Mouse (Mus musculus): ENCODE measurements around the gene Tmem163. TPM values are rescaled to one million over a fixed set of nuclear protein-coding genes. Genes with fewer than 3 reads are reported as not detected.

Gene Tmem163
- total RNA-seq, 1 experiment from 2014 or later = 0.59 TPM

DNA sequence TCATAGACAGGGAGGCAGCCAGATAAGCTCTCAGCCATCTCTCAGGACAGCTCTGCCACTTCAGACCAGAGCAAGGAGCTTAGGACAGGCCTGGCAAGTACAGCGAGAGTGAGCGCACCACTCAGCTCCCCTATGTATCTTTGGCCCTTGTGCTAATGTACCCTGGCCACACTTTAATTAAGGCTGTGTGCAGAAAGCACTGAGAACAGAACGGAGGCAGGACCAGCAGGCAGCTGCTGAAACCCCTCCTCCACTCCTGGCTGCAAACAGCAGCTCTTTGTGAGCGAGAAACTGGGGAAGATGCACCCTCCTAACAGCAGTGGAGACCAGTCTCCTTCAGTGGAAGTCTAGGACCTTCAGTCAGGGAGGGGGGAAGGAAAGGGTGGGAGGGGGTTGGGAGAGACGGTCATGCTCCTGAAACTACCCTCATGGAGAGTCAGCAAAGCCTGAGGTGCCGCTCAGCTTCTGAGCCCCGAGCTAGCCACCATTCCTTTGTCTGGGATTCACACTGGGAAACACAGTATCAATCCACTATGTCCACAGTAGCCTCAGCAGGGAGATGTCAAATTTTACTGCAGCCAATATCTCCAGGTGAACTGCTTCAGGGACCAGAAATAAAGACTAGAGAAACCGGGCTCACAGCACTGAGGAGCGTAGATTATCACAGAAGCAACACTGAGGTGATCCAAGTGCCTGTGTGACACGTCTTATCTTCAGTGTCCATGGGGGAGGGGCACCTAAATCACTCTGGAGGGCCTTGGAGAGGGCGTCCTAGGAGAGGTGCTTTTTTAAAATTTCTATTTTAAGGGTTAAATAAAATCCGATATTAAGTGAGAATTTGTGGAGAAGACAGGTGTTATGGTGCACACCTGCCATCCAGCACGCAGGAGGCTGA lies 18.0 kb downstream of the Tmem163 start:
- ATAC-seq (replicated peaks; ENCODE audit: low read depth, poor library complexity, severe bottlenecking) = no peak

DNA sequence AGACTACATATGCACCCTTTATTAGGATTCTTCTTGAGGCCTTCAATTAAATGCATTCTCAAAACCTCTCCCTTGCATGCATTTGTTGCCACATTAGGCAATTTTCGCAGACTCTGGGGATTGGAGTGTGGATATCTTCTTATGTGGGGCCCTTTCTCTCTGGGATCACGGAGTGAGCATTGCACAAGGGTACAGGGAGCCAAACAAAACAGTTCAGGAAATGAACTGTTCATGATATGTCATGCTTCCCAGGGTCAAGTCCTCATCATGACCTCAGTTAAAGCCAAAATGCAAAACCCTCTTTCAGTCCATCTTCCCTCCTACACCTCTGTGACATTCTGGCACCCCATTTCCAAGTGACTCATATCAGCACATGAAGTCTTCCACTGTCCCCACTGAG lies 27.8 kb downstream of the Tmem163 start:
- no peak for ATAC-seq (replicated peaks; ENCODE audit: low read depth, poor library complexity, severe bottlenecking)

DNA sequence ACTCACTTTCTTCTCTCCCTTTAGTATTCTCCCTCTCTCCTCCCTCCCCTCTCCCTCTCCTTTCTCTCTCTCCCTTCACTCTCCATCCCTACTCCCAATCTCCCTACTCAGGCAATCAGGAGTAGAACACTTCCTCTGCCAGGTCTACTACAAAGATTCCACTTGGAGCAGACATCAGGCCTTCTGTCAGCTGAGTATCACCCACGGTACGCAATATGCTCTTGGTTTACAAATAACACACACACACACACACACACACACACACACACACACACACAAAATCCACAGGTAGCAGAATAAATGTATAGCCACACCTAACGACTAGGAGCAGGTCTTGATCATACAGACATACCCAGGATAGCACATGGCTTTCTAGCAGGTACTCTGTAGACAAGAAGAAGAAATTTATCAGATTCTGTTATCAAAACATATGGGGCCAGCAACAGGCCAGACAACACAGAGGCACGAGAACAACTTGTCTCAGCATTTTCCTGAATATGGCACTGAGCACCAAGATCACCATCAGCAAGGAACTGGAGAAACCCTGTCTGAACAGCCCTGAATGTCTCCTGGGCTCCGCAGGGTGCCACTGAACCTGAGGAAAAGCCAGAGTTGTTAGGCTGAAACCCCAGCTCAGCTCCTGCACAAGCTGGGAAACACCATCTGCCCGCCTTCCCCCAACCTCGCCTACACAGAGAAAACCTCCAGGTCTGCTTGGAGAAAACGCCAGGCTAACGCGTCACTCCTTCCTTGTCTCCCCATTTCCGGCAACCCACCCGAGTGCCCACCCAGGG lies 36.2 kb downstream of the Tmem163 start:
- ATAC-seq (replicated peaks; ENCODE audit: low read depth, poor library complexity, severe bottlenecking) = no peak

DNA sequence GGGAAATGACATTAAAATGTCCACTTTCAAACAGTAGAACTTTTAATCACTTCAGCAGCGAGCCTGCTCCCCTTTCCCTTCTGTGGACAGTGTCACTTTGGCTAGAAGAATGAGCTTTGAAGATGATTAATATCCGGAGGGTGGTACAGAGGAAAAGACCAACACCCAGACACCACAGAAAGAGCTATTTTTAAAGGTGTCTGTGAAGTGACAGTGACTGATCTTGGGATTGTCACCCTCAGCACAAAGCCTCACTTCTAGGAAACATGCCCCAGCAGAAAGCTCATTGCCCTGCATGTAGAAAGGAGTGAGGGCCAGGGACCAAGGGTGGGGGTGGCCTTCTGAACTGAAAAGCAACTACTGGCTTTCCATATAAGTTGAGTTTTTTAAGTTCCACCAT lies 41.4 kb downstream of the Tmem163 start:
- no peak for ATAC-seq (replicated peaks; ENCODE audit: low read depth, poor library complexity, severe bottlenecking)

DNA sequence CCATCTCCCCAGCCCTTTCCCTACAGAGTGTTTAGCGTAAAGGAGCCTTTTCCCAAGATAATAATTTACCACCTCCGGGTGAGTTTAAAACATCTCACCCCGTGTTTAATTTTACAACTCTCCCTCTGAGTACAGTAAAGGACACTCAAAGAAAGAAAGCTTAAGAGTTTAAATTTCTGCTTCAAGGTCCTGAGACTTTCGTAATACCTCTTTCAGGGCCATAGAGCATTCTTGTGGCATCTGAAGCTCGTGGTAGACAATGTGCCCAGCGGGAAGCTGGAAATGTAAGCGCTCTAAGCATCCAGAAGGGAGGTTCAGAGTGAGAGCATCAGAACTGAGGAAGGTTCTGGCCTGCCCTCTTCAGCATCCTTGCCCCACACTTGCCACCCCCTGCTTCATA lies 52.2 kb downstream of the Tmem163 start:
- no peak for ATAC-seq (replicated peaks; ENCODE audit: low read depth, poor library complexity, severe bottlenecking)

DNA sequence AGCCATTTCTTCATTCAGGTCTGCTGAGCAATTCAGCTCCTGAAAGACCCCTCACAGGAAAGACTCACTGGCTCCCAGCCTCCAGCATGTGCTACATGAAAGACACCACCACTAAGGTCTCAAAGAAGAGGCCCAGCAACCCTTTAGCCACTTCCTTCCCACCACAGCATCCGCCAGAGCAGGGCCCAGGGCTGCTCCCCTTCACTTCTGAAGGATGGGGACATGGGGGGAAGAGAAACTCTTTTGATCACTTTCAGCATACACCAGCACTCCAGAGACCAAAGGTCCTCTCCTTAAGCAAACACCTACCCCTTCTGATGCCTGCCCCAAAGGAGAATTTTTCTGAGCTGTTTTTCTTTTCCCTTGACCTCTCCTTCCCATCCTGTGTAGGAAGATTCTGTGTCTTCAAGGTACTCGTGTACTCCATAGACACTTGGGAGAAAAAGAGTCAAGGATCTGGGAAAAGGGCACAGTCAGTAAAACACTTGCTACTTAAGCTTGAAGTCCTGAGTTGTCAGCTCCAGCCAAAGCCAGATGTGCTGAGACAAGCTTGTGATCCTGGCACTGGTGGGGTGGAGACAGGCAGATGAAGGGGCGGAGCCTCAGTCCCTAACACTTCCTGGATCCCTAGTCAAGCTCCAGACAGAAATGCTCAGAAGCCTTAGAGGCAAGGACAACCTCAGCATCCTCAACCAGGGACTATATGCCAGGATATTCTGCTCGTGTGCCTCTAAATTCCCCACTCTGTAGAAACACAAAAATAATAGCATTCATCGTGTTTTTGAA lies 53.6 kb downstream of the Tmem163 start:
- peak; percentile 96 for ATAC-seq (replicated peaks; ENCODE audit: low read depth, poor library complexity, severe bottlenecking)

DNA sequence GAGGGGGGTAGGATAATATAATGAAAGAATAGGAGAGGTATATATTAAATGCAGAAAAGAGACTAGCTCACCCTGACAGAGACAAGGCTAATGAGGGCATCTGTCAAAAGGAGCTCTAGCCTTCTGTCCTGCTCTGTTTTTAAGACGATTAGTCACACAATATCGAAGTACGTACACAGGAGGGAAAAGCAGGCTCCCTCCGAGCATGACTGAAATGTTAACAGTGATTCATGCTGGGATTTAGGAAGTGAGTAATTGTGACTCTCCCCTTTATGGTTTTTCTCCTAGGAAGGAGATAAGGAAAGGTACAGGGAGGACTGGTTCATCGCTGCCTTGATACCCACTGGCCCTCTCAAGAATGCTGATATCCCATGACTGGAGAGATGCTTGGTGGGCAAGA lies 57.0 kb downstream of the Tmem163 start:
- no peak for ATAC-seq (replicated peaks; ENCODE audit: low read depth, poor library complexity, severe bottlenecking)

DNA sequence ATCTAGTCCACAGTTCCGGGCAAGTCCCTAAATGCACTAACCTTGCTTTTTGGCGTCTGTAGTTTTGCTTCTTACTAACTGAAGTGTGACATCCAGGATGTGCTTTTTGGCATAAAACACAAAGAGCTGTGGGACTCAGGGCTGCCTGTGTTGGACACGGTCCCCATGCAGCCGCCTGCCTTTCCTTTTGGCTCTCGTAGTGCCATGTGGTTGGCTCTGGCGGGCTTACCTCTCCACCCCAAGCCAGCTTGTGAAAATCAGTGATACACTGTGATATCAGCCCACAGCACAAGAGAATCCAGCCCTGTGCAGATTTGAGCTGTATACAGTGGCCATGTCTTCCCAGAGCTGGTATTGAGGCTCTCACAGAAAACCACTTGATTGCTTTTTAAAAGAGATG lies 60.3 kb downstream of the Tmem163 start:
- ATAC-seq (replicated peaks; ENCODE audit: low read depth, poor library complexity, severe bottlenecking) = no peak

DNA sequence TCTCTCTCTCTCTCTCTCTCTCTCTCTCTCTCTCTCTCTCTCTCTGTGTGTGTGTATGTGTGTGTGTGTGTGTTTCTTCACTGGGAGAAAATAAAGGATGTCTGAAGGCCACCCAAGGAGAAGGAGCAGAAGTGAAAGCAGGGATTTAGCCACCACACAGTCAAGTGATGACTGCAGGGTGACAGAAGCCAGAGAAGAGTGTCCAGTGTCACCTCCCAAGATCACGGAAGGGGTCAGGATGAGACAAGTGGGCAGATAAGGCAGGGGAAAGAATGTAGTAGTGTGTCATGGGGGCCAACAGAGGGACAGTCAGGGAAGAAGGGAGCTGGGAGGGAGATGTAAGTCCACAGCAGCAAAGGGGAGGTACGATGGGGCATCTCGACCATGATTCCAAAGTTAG lies 69.0 kb downstream of the Tmem163 start:
- 0 out of 2 replicates have a peak, but pooled peaks have one; percentile 22 for ATAC-seq (replicated peaks; ENCODE audit: low read depth, poor library complexity, severe bottlenecking)

DNA sequence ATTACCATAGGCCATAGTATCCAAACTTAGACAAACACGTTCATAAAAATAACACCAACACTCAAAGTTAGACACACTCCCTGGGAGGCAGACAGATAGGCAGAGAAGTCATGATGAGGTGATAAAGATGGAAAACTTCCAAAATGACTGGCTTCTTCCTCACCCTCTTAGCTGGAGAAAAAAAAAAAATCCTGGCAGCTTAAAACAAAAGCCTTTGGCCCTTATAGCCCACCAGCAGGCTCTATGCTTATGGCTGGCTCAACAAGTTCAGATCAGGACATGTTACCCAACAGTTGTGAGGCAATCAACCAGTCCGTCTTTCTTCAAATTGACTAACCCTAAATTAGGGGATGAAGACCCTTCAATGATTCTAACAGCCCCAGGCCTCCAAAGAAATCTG lies 69.5 kb downstream of the Tmem163 start:
- ATAC-seq (replicated peaks; ENCODE audit: low read depth, poor library complexity, severe bottlenecking) = no peak

DNA sequence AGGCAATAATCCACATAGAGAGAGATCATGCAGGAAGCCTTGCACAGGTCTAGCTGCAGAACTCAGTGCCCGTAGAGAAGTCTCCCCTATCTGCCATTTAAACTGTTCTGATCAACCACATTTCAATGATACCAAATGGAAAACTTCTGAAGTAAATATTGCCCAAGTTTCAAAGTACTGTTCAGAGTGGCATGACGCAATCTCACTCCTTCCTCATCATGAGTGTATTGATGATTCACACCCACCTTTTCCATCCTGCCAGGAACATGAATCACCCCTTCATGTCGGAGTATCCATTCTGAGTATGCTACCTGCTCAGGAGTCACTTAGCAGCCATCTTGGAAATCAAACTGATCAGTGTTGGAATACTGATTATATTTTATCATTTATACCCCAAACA lies 71.0 kb downstream of the Tmem163 start:
- peak; percentile 63 for ATAC-seq (replicated peaks; ENCODE audit: low read depth, poor library complexity, severe bottlenecking)

DNA sequence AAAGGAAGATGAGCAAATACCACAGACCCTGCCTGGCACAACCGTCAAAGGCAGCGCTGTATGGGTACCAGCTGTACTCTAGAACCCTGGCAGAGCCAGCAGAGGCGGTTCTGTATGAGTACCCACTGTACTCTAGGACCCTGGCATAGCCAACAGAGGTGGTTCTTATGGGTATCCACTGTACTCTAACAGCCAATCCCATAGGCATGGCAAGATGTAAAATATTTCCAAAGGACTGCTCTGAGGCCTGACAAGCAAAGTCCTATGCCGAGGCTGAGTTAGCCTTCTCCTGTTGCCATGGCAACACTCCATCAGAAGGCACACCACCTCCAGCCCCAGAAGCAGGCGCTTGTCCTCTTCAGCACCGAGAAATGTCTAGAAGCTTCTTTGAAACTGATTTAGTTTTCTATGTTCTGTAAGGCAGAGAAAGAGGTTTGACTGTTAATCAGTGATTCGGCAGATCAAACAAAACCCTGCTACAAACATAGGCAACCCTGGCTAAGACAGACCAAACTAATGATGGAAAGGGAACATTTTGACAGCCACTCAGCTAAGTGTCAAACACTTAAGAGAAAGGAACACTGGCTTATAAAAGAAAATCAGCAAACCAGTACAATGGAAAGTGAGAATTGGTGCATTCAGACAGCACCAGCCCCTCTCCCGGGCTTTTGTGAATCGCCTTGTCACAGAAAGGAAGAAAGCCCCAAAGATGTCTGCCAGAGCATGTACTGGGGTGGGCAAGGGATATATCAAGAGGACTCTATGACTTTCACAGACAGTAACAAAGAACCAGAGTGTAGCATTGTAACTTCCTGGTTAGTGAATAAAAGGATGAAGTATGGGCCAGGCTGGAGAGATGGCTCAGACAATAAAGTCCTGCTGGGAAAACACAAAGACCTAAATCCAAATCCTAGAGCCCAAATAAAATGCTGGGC lies 75.4 kb downstream of the Tmem163 start:
- no peak for ATAC-seq (replicated peaks; ENCODE audit: low read depth, poor library complexity, severe bottlenecking)

DNA sequence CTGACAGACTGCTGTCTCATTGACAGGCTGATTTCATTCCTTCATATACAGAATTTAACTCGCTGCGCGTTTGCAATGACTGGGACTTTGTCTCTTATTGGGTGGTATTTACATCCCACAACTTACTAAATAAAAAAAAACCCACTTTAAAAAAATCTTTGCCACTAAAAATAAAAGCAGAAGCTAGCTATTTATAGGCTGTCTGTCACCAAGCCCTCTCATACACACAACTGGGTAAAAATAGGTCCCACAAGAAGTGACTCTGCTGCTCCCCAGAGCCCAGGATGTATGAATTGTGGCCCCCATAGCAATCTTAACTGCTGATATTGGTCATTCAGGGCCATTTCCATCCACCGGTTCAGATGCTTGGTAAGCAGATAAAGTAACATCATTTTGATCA lies 83.2 kb downstream of the Tmem163 start:
- ATAC-seq (replicated peaks; ENCODE audit: low read depth, poor library complexity, severe bottlenecking) = 0 out of 2 replicates have a peak, but pooled peaks have one; percentile 42

DNA sequence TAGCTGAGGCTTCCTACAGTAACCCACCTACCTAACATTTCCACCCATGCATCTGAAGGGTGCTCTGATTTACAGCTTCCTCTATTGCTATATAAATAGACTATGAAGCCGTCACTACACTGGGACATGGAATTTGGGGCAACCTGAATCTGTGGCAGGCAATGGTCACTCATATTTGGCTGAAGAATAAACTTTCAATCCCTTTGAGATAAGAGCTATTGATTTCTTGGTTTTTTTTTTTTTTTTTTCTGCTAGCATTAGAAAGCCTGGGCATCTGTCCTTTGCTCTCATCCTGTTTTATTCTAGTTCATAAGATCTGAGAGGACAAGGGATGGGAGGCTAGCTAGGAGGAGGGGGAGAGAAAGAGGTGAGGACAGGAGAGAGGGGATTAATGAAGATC lies 83.6 kb downstream of the Tmem163 start:
- no peak for ATAC-seq (replicated peaks; ENCODE audit: low read depth, poor library complexity, severe bottlenecking)

DNA sequence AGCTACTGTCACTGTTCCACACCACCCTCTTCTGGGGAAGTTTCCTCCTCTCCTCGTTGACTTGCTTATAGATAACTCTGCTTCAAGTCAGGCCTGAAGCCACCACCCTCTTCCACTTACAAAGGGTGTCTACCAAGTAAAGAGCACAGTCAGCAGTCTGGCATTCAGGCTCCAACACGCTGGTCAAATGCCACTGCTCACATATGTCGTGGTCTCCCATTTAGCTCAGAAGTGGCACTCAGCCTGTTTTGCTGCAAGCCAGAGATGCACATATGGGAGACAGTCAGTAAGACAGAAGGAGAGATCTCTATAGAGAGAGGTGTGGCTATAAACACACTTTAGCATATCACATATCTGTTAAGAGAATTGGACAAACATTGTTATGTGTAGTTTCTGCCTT lies 89.8 kb downstream of the Tmem163 start:
- no peak for ATAC-seq (replicated peaks; ENCODE audit: low read depth, poor library complexity, severe bottlenecking)

DNA sequence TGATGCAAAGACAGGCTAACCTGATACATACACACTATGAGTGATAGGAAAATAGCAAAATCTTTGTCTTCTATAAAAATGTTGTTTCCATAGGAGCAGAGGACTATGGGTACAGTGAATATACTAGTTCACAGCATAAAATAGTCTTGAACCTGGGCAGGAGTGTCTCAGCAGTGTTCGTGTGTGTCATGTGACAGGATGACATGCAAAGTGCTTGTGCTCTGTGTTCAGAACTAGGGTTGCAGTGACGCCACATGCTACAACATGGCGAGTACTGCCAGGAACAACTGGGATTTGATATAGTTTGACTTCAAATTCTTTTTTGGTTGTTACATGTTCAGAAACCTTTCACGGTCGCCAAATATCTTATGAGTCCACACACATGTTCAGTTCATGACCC lies 92.3 kb downstream of the Tmem163 start:
- ATAC-seq (replicated peaks; ENCODE audit: low read depth, poor library complexity, severe bottlenecking) = no peak

DNA sequence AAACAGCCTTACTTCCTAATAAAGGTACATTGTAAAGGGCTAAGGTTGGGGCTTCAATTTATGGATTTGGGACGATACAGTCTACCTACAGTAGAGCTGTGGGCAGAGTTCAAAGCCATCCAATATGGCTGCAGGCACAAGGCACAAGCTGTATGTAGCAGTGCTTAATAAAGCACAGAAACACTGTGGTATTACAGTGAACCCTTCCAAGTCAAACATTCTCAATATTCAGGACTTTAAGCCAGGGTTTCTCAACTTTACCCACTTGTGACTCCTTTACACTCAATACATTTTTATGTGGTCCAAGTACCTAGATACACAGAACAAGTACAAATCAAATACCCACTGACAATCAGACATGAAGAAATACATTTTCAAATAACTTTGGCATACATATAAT lies 93.2 kb downstream of the Tmem163 start:
- no peak for ATAC-seq (replicated peaks; ENCODE audit: low read depth, poor library complexity, severe bottlenecking)

DNA sequence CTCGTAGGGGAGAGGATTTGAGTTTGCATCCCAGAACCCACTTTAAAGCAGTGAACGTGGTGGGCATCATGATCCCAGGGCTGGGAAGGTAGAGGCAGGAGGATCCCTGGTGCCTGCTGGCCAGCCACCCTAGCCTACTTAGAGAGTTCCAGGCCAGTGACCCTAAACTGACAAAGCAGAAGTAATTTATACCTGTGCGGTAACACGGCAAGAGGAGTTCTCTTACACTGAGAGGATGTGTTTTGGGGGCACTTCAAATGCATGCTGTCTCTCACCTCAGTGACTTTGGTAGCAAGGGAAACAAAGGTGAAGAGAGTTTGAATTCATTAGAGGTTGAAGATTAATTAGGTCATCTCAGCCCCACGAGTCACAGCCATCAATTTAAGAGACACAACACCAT lies 101.4 kb downstream of the Tmem163 start:
- no peak for ATAC-seq (replicated peaks; ENCODE audit: low read depth, poor library complexity, severe bottlenecking)

DNA sequence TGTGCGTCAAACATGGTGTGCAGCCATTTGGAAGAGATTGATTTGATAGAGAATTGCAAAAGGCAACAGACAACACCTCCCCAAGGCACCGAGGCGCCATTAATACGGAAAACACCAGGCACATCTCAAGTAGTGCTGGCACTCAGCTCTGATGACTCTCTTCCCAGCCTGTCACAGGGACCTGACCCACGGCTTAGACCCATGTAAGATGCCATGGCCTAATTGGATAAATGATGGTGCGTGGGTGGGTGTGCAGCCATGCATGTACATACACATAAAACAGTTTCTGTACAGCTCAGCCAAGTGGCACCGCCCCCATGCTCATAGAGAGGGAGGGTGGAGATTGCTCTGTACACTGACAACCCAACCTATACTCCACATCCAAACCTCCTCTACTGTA lies 102.3 kb downstream of the Tmem163 start:
- ATAC-seq (replicated peaks; ENCODE audit: low read depth, poor library complexity, severe bottlenecking) = no peak
